Mouse (Mus musculus) intestine, embryonic 16.5 days (tissue): ENCODE data around the gene Amph. TPM values are rescaled to one million over a fixed set of nuclear protein-coding genes. Genes with fewer than 3 reads are reported as not detected.

Experiments
- ATAC-seq: fragments of 200-750 bp; cut with Nextera tagmentation; 2 replicates; pipeline ENCODE4 v1.8.0; 2017; ENCODE audit warnings: moderate TSS enrichment, moderate library complexity
- H3K27ac ChIP-seq: fragments of 300-500 bp; sonication (generic); 2 replicates; pipeline ENCODE4 v1.5.1; 2014; ENCODE audit warnings: mild to moderate bottlenecking, low read length
- H3K27me3 ChIP-seq: fragments of 300-500 bp; sonication (generic); replicated peaks from 2 replicates; pipeline ENCODE4 v1.6.1; 2014; ENCODE audit warnings: low read length, control low read depth, mixed read lengths; ENCODE audit not compliant: control insufficient read depth, insufficient read depth
- H3K36me3 ChIP-seq: fragments of 300-500 bp; sonication (generic); 2 replicates; pipeline ENCODE4 v1.6.1; 2014; ENCODE audit warnings: low read length, control low read depth; ENCODE audit not compliant: control insufficient read depth, insufficient read depth
- H3K4me1 ChIP-seq: fragments of 300-500 bp; sonication (generic); 2 replicates; pipeline ENCODE4 v1.6.1; 2014; ENCODE audit warnings: low read length, control low read depth, mixed read lengths; ENCODE audit not compliant: control insufficient read depth, insufficient read depth
- H3K4me2 ChIP-seq: fragments of 300-500 bp; sonication (generic); 2 replicates; pipeline ENCODE4 v1.6.1; 2014; ENCODE audit warnings: low read depth, low read length, control low read depth
- H3K4me3 ChIP-seq: fragments of 300-500 bp; sonication (generic); 2 replicates; pipeline ENCODE4 v1.5.1; 2014; ENCODE audit warnings: mild to moderate bottlenecking, low read length
- H3K9ac ChIP-seq: fragments of 300-500 bp; sonication (generic); 2 replicates; pipeline ENCODE4 v1.6.1; 2014; ENCODE audit warnings: low read depth, low read length
- H3K9me3 ChIP-seq: fragments of 300-500 bp; sonication (generic); 2 replicates; pipeline ENCODE4 v1.6.1; 2016; ENCODE audit warnings: low read length, control low read depth; ENCODE audit not compliant: control insufficient read depth
- WGBS: fragments of 180-500 bp; shearing (Covaris S2); extraction: QIAGEN DNeasy Blood & Tissue Kit; methylation state at CpG from one replicate; pipeline ENCODE4 v1.1.7; 2014; 5-methylcytosine and 5-hydroxymethylcytosine counted together
- polyA plus RNA-seq: library from polyadenylated mRNA; unstranded; fragments of >200 nt; fragmentation: Nextera tagmentation; extraction: Ambion mirVana; gene quantifications from 2 replicates; pipeline ENCODE4 v1.2.1, GENCODE M21; 2015

Amph gene
- polyA plus RNA-seq, 1 experiment from 2014 or later = 1.8 TPM

- H3K4me2 ChIP-seq = no peak overlapping the region
- H3K4me3 ChIP-seq = no peak overlapping the region
- no peaks in the 10 kb centered on the region for H3K27me3 ChIP-seq
- no peak for ATAC-seq
- no peaks in the 10 kb centered on the region for H3K4me1 ChIP-seq
- 64% methylated on average over 2 of the region's 2 CpGs for WGBS
- H3K27ac ChIP-seq = no peak overlapping the region
- H3K9me3 ChIP-seq = no peaks in the 10 kb centered on the region
- H3K9ac ChIP-seq = no peak overlapping the region
- H3K36me3 ChIP-seq = no peaks in the 10 kb centered on the region
Observed at GRCm38 (mm10) chr13:19021529-19021928, 73.5 kb downstream of the Amph start.

- Histone ChIP-seq H3K4me3 (no peak overlapping the region), H3K27ac (no peak overlapping the region), H3K9me3 (no peaks in the 10 kb centered on the region), H3K36me3 (no peaks in the 10 kb centered on the region), H3K4me1 (no peaks in the 10 kb centered on the region), H3K27me3 (no peaks in the 10 kb centered on the region), H3K4me2 (no peak overlapping the region), H3K9ac (no peak overlapping the region)
- WGBS = 49% methylated on average over 3 of the region's 3 CpGs
- ATAC-seq = no peak
Observed at GRCm38 (mm10) chr13:19022310-19022709, 74.3 kb downstream of the Amph start.

DNA sequence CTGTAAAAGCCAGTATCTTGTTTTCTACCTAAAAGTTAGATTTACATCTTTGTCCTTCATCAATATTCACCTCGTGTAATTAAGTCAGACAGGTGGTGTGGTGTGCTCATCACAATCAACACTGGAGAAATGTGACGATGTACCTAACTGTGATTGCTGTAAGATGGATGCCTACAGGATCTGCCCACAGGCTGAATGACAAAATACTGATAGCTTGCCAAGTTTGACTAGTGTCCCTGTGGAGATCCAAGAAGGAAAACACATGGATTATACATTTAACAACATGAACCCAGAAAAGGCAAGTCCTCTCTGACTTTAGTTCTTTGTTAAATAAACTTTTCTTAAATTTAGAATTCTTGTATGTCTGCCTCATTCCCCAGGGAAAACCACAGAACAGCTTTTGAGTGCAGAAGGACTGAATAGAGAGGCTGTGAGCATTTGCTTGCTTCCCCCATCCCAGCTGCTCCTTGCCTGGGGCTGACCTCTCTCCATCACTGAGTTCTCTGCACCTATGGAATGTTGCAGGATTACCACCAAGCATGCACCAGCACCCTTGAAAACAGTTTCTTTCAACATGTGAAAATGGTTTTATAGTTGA is 77.2 kb downstream of the Amph start:
- 74% methylated on average over 2 of the region's 2 CpGs for WGBS
- ATAC-seq = no peak

GRCm38 (mm10) chr13:19025906-19026305 is 77.9 kb downstream of the Amph start:
- Histone ChIP-seq H3K27ac (no peak overlapping the region), H3K9ac (no peak overlapping the region), H3K4me2 (no peak overlapping the region), H3K4me1 (no peaks in the 10 kb centered on the region), H3K4me3 (no peak overlapping the region), H3K36me3 (no peaks in the 10 kb centered on the region), H3K27me3 (no peaks in the 10 kb centered on the region), H3K9me3 (no peaks in the 10 kb centered on the region)
- ATAC-seq = no peak
- WGBS = 82% methylated on average over 4 of the region's 4 CpGs

More for the DNA sequence above, 77.2 kb downstream of the Amph start:
- Histone ChIP-seq H3K4me1 (no peaks in the 10 kb centered on the region), H3K4me2 (no peak overlapping the region), H3K9me3 (no peaks in the 10 kb centered on the region), H3K27me3 (no peaks in the 10 kb centered on the region), H3K9ac (no peak overlapping the region), H3K4me3 (no peak overlapping the region), H3K36me3 (no peaks in the 10 kb centered on the region), H3K27ac (no peak overlapping the region)

DNA sequence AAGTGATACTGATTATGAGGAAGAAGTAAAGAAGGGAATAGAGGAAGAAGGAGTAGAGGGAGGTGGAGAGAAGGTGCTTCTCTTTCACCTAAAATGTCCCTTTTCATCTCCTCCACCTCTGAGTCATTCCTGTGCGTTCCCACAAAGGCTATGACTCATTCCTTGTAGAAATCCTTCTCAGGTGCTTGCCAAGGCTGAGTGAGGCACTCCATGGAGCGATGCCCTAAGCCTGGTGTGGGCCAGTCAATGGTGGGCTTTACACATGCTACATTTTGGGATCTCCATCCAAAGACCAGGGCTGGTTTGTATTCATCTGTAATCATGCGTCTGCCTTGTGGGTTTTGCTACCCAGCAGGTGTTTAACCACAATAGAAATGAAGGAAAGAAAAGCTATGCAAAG is 78.9 kb downstream of the Amph start:
- no peaks in the 10 kb centered on the region for H3K27me3 ChIP-seq
- WGBS = 91% methylated on average over 3 of the region's 3 CpGs
- ATAC-seq = no peak
- H3K27ac ChIP-seq = no peak overlapping the region
- H3K4me1 ChIP-seq = no peaks in the 10 kb centered on the region
- H3K4me3 ChIP-seq = no peak overlapping the region
- H3K36me3 ChIP-seq = no peaks in the 10 kb centered on the region
- no peaks in the 10 kb centered on the region for H3K9me3 ChIP-seq
- no peak overlapping the region for H3K4me2 ChIP-seq
- no peak overlapping the region for H3K9ac ChIP-seq

GRCm38 (mm10) chr13:19027766-19028350 is 79.9 kb downstream of the Amph start:
- WGBS = 79% methylated on average over 6 of the region's 6 CpGs
- ATAC-seq = no peak

DNA sequence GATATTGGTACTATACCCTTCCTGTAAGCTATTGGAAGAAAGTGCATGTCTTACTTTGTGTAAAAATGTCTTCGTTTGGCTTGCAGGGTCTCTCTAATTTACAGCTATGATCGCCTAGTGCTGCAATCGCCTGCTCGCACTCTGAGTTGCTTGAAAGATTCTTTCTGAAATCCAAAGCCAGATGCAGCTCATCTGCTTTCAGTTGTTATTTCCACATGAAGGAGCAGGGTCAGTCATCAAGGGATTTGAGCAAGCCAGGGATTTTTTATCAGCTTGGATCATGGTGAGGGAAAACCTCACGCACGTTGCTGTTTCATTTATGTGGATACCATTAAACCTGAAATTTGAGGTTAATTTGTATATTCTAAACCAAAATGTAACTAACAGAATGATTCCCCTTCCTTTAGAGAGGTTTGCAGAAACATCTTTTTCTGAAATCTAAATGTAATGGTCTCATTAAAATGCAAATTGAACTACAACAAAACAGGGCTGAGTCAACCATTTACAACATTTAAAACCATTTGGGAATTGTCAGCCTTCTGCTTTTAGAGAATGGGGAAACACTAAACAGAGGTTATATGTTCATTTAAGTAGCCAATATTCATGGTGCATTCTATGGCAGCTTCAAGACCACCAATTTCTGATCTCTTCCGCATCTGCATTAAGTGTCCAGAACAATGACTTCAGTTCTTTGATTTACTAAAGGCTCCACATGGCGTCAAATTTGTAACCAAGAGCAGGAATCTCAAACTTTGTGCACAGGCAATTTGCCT is 84.1 kb downstream of the Amph start:
- Histone ChIP-seq H3K27ac (no peak overlapping the region), H3K36me3 (no peaks in the 10 kb centered on the region), H3K9me3 (no peaks in the 10 kb centered on the region), H3K27me3 (no peaks in the 10 kb centered on the region), H3K4me2 (no peak overlapping the region), H3K9ac (no peak overlapping the region), H3K4me3 (no peak overlapping the region), H3K4me1 (no peaks in the 10 kb centered on the region)
- 82% methylated on average over 8 of the region's 8 CpGs for WGBS
- ATAC-seq = no peak

More at GRCm38 (mm10) chr13:19027766-19028350, 79.9 kb downstream of the Amph start:
- Histone ChIP-seq H3K4me3 (no peak overlapping the region), H3K4me2 (no peak overlapping the region), H3K9ac (no peak overlapping the region), H3K27ac (no peak overlapping the region), H3K9me3 (no peaks in the 10 kb centered on the region), H3K36me3 (no peaks in the 10 kb centered on the region), H3K27me3 (no peaks in the 10 kb centered on the region), H3K4me1 (no peaks in the 10 kb centered on the region)

GRCm38 (mm10) chr13:19052090-19052489 is 104.1 kb downstream of the Amph start:
- H3K27ac ChIP-seq = no peak overlapping the region
- no peaks in the 10 kb centered on the region for H3K36me3 ChIP-seq
- no peaks in the 10 kb centered on the region for H3K4me1 ChIP-seq
- ATAC-seq = no peak
- H3K4me2 ChIP-seq = no peak overlapping the region
- no peak overlapping the region for H3K9ac ChIP-seq
- H3K27me3 ChIP-seq = no peaks in the 10 kb centered on the region
- no peaks in the 10 kb centered on the region for H3K9me3 ChIP-seq
- 82% methylated on average over 1 of the region's 1 CpGs for WGBS
- no peak overlapping the region for H3K4me3 ChIP-seq

GRCm38 (mm10) chr13:19054504-19054903 is 106.5 kb downstream of the Amph start:
- Histone ChIP-seq H3K9ac (no peak overlapping the region), H3K4me1 (no peaks in the 10 kb centered on the region), H3K4me2 (no peak overlapping the region), H3K9me3 (no peaks in the 10 kb centered on the region), H3K27ac (no peak overlapping the region), H3K36me3 (no peaks in the 10 kb centered on the region), H3K4me3 (no peak overlapping the region), H3K27me3 (no peaks in the 10 kb centered on the region)
- 67% methylated on average over 2 of the region's 2 CpGs for WGBS
- no peak for ATAC-seq
